Mouse (Mus musculus) Muller cell, postnatal 12 days (primary cell): ENCODE data around the gene Ctnna2.

ENCODE experiments used
- DNase-seq: peaks from one replicate; pipeline ENCODE4 v3.0.0-alpha.2; 2015; ENCODE audit errors: inconsistent ontology term

Ctnna2 gene

DNA sequence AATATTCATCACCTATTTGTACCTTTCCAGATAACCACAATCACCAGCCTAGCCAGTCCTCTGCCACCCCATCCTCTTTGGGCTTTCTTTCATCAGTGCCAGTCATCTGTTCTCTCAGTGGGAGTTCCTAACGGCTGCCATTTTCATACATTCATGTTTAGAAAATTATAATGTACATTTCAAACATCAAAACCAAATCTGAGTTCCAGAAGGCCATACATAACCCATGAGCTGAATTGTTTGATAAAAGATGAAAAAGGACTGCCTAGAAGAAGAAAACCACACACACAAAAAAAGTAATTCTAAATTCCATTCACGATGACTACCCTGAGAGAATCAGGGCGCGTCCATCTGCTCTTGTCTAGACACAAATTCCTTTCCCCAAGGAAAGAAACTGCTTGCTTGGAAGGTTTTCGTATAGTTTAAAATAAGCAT lies 1014.5 kb downstream of the Ctnna2 start:
- DNase-seq, result peak; percentile 52

DNA sequence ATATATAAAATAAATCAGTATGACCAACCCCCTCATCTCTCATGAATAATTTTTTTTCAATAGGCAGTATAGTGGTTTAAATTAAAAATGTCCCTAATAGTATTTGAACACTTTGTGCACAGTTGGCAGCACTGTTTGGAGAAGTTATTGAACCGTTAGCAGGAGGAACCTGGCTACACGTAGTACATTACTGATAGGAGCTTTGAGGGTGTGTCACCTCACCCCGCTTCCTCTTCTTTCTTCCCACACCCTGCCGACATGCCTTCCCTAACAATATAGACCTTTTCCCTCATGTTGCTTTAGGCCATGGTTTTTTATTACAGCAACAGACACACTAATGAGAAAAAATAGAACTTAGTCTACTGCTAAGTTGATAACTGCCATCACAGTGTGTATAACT lies 1071.4 kb downstream of the Ctnna2 start:
- no peak for DNase-seq

DNA sequence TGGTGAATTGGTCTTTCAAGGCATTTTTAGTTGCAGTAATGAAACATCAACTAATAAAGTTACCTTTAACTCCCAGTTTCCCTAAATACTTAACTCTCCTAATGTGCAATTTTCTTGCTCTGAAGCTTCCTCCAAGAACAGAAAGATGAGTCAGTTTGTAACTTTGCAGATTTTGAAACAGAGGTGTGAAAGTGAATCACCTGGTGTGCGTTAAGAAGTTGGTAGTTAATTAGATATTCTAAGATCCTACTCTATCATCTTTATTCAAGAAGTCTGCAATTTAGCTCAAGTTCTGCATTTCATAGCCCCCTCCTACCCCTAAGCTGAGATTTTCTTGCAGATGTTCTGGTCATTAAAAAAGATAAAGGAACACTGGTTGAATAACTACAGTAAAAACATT lies 1082.3 kb downstream of the Ctnna2 start:
- DNase-seq, result no peak
